Mouse (Mus musculus): Measurements from ENCODE around the gene Cfap97. TPM values are rescaled to one million over a fixed set of nuclear protein-coding genes. Genes with fewer than 3 reads are reported as not detected.
A peak's percentile ranks its signal among the peaks of the same experiment; 100 is the strongest.

Cfap97 gene
- polyA plus RNA-seq, 1 experiment from 2014 or later = 29.6 TPM

- Histone ChIP-seq H3K9me3 (no peaks in the 10 kb centered on the region), H3K4me1 (replicated peaks) (peaks cover 27% of the 10 kb centered on the region), H3K27me3 (no peaks in the 10 kb centered on the region), H3K4me3 (replicated peaks) (no peak overlapping the region), H3K27ac (no peak overlapping the region), H3K36me3 (peaks cover 82% of the 10 kb centered on the region), H3K9ac (replicated peaks) (no peak overlapping the region), H3K4me2 (no peak overlapping the region)
- WGBS = 90% methylated on average over 6 of the region's 6 CpGs
- no peak for ATAC-seq (ENCODE audit: insufficient number of reproducible peaks, insufficient read depth, low FRiP score, low TSS enrichment, low read depth)
Observed at GRCm38 (mm10) chr8:46206107-46206506, 54.5 kb downstream of the Cfap97 start.

DNA sequence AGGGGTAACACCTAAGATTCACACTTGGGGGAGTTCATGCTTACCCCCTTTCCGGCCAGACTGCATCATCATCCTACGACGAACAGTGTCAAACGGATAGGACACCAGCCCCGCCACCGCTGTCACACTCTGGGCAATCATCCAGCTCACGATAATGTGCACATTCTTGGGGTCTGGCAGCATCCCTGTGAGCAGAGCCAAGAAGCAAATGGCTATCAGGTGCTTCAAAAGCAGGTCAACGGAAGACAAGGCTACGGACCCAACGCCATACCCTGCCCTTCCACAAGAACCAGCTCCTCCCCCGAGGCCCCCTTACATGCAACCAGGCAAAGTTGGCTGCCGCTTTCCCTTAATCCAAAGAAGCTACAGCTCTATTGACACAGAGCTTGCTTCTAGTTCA is 56.8 kb downstream of the Cfap97 start:
- Histone ChIP-seq H3K27me3 (no peaks in the 10 kb centered on the region), H3K4me2 (peak overlapping the region; percentile 82), H3K9ac (replicated peaks) (no peak overlapping the region), H3K27ac (no peak overlapping the region), H3K36me3 (peaks cover 61% of the 10 kb centered on the region), H3K4me3 (replicated peaks) (peak overlapping the region; percentile 84; the same call in 1 of the 2 replicates), H3K9me3 (no peaks in the 10 kb centered on the region), H3K4me1 (replicated peaks) (peaks cover 38% of the 10 kb centered on the region)
- no peak for ATAC-seq (ENCODE audit: insufficient number of reproducible peaks, insufficient read depth, low FRiP score, low TSS enrichment, low read depth)
- 93% methylated on average over 12 of the region's 12 CpGs for WGBS

- Histone ChIP-seq H3K4me1 (replicated peaks) (peaks cover 38% of the 10 kb centered on the region), H3K27ac (no peak overlapping the region), H3K36me3 (peaks cover 55% of the 10 kb centered on the region), H3K4me3 (replicated peaks) (peak overlapping the region; percentile 84), H3K4me2 (peak overlapping the region; percentile 82), H3K27me3 (no peaks in the 10 kb centered on the region), H3K9ac (replicated peaks) (peak overlapping the region; percentile 28; the same call in 1 of the 2 replicates), H3K9me3 (no peaks in the 10 kb centered on the region)
- WGBS = 85% methylated on average over 15 of the region's 15 CpGs
- ATAC-seq (ENCODE audit: insufficient number of reproducible peaks, insufficient read depth, low FRiP score, low TSS enrichment, low read depth) = no peak
Observed at GRCm38 (mm10) chr8:46209057-46209456, 57.5 kb downstream of the Cfap97 start.

GRCm38 (mm10) chr8:46210404-46211315 is 59.1 kb downstream of the Cfap97 start, which contains the start of gene Slc25a4:
Slc25a4 (minus strand) TSS chr8:46211284.
- Histone ChIP-seq H3K4me3 (replicated peaks) (peak within 1 kb of the TSS; percentile 84), H3K9me3 (no peaks in the 10 kb centered on the region), H3K27ac (peak within 1 kb of the TSS; percentile 97), H3K4me1 (replicated peaks) (peaks cover 38% of the 10 kb centered on the region), H3K4me2 (peak within 1 kb of the TSS; percentile 82), H3K9ac (replicated peaks) (peak within 1 kb of the TSS; percentile 91), H3K27me3 (no peaks in the 10 kb centered on the region), H3K36me3 (peaks cover 39% of the 10 kb centered on the region)
- ATAC-seq (ENCODE audit: insufficient number of reproducible peaks, insufficient read depth, low FRiP score, low TSS enrichment, low read depth) = peak; percentile 97
- under 1% methylated on average over 83 of the region's 84 CpGs for WGBS

DNA sequence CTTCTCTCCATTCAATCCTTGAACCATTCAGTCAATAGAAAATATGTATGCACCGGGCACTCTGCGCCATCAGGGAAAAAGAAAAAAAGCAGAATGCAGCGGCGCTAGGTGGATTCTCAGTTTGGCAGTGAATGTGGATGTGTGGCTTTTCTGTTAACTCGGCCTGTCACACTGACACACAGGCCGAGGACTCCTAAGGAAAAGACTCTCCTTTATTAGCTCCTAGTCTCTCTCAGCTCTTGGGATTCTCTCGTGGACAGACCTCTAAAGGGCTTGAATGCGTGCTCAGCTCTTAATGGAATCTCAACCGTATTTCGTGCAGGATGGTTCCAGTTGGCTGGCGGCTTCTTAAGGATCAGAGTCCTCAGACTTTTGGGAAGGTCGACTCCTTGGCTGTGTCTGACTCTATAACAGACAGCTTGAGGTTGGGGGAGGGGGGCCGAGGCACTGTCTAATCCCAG is 60.1 kb downstream of the Cfap97 start:
- H3K4me1 ChIP-seq (replicated peaks) = peaks cover 33% of the 10 kb centered on the region
- H3K4me3 ChIP-seq (replicated peaks) = peak overlapping the region; percentile 84
- peak overlapping the region; percentile 97 for H3K27ac ChIP-seq
- peaks cover 29% of the 10 kb centered on the region for H3K36me3 ChIP-seq
- no peak; the same call in 1 of the 2 replicates for ATAC-seq (ENCODE audit: insufficient number of reproducible peaks, insufficient read depth, low FRiP score, low TSS enrichment, low read depth)
- H3K4me2 ChIP-seq = peak overlapping the region; percentile 82
- no peaks in the 10 kb centered on the region for H3K9me3 ChIP-seq
- WGBS = 10% methylated on average over 13 of the region's 13 CpGs
- peak overlapping the region; percentile 91 for H3K9ac ChIP-seq (replicated peaks)
- no peaks in the 10 kb centered on the region for H3K27me3 ChIP-seq

DNA sequence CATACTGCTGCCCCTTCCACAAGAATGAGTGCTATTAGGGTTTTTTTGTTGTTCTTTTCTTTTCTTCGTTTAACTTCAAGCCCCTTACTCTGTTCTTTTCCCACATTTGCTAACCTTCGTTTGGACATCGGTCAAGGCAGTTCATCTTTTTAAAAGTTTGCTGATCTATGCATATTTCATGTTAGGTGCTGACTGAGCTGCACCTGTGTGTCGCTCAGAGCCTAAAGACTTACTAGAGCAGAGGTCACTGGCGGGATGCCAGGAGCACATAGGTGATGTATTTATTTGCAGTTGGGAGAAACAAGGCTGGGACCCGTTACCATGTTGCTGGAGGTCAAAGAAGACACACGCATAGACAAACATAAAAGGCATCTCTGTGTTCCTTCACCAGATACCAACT is 60.6 kb downstream of the Cfap97 start:
- no peak for ATAC-seq (ENCODE audit: insufficient number of reproducible peaks, insufficient read depth, low FRiP score, low TSS enrichment, low read depth)
- no peak overlapping the region for H3K4me2 ChIP-seq
- H3K36me3 ChIP-seq = peaks cover 24% of the 10 kb centered on the region
- no peak overlapping the region for H3K4me3 ChIP-seq (replicated peaks)
- no peaks in the 10 kb centered on the region for H3K27me3 ChIP-seq
- WGBS = 47% methylated on average over 7 of the region's 7 CpGs
- H3K4me1 ChIP-seq (replicated peaks) = peaks cover 31% of the 10 kb centered on the region
- H3K9ac ChIP-seq (replicated peaks) = no peak overlapping the region
- no peaks in the 10 kb centered on the region for H3K9me3 ChIP-seq
- H3K27ac ChIP-seq = no peak overlapping the region

GRCm38 (mm10) chr8:46213971-46214480 is 62.5 kb downstream of the Cfap97 start:
- Histone ChIP-seq H3K9ac (replicated peaks) (no peak overlapping the region), H3K4me2 (no peak overlapping the region), H3K4me1 (replicated peaks) (peaks cover 22% of the 10 kb centered on the region), H3K36me3 (peaks cover 6% of the 10 kb centered on the region), H3K4me3 (replicated peaks) (no peak overlapping the region), H3K27me3 (no peaks in the 10 kb centered on the region), H3K27ac (no peak overlapping the region), H3K9me3 (no peaks in the 10 kb centered on the region)
- no peak for ATAC-seq (ENCODE audit: insufficient number of reproducible peaks, insufficient read depth, low FRiP score, low TSS enrichment, low read depth)
- 30% methylated on average over 2 of the region's 2 CpGs for WGBS

GRCm38 (mm10) chr8:46216838-46217237 is 65.3 kb downstream of the Cfap97 start:
- H3K9me3 ChIP-seq = no peaks in the 10 kb centered on the region
- no peaks in the 10 kb centered on the region for H3K27me3 ChIP-seq
- H3K4me1 ChIP-seq (replicated peaks) = peaks cover 5% of the 10 kb centered on the region
- peak overlapping the region; percentile 20; the same call in 1 of the 2 replicates for H3K27ac ChIP-seq
- H3K4me2 ChIP-seq = peak overlapping the region; percentile 57
- peak; percentile 76 for ATAC-seq (ENCODE audit: insufficient number of reproducible peaks, insufficient read depth, low FRiP score, low TSS enrichment, low read depth)
- 7% methylated on average over 14 of the region's 14 CpGs for WGBS
- no peaks in the 10 kb centered on the region for H3K36me3 ChIP-seq
- H3K9ac ChIP-seq (replicated peaks) = peak overlapping the region; percentile 47
- peak overlapping the region; percentile 34 for H3K4me3 ChIP-seq (replicated peaks)

GRCm38 (mm10) chr8:46220566-46220965 is 69.0 kb downstream of the Cfap97 start:
- Histone ChIP-seq H3K4me2 (no peak overlapping the region), H3K27me3 (no peaks in the 10 kb centered on the region), H3K9me3 (no peaks in the 10 kb centered on the region), H3K4me3 (replicated peaks) (no peak overlapping the region), H3K36me3 (no peaks in the 10 kb centered on the region), H3K9ac (replicated peaks) (no peak overlapping the region), H3K27ac (no peak overlapping the region), H3K4me1 (replicated peaks) (no peaks in the 10 kb centered on the region; the same call in 1 of the 2 replicates)
- ATAC-seq (ENCODE audit: insufficient number of reproducible peaks, insufficient read depth, low FRiP score, low TSS enrichment, low read depth) = no peak
- WGBS = 64% methylated on average over 3 of the region's 3 CpGs

DNA sequence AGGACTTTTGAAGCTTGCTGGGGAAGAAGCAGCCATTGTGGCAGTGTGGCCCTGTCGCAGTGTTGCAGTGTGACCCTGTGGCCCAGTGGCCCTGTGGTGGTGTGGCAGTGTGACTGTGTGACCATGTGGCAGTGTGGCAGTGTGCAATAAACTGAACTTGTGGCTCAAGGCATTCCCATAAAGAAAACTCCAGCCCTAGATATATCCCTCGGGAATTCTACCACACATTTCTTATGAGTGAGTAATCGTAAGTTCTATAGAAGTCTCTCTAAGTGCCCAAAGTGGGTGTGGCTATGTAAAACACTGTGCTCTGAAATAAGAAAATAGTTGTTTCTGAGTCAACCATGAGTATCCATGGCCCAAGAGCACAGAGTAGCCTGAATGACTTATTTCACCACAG is 73.9 kb downstream of the Cfap97 start:
- no peak overlapping the region for H3K4me3 ChIP-seq (replicated peaks)
- H3K36me3 ChIP-seq = no peaks in the 10 kb centered on the region
- no peak overlapping the region for H3K9ac ChIP-seq (replicated peaks)
- H3K27ac ChIP-seq = no peak overlapping the region
- H3K9me3 ChIP-seq = no peaks in the 10 kb centered on the region
- H3K4me1 ChIP-seq (replicated peaks) = no peaks in the 10 kb centered on the region
- no peak; the same call in 1 of the 2 replicates for ATAC-seq (ENCODE audit: insufficient number of reproducible peaks, insufficient read depth, low FRiP score, low TSS enrichment, low read depth)
- 62% methylated on average over 3 of the region's 3 CpGs for WGBS
- H3K4me2 ChIP-seq = no peak overlapping the region
- H3K27me3 ChIP-seq = no peaks in the 10 kb centered on the region

GRCm38 (mm10) chr8:46226622-46227021 is 75.1 kb downstream of the Cfap97 start:
- no peaks in the 10 kb centered on the region for H3K4me1 ChIP-seq (replicated peaks)
- H3K36me3 ChIP-seq = no peaks in the 10 kb centered on the region
- H3K27ac ChIP-seq = no peak overlapping the region
- H3K27me3 ChIP-seq = no peaks in the 10 kb centered on the region
- no peak overlapping the region for H3K4me2 ChIP-seq
- 75% methylated on average over 5 of the region's 5 CpGs for WGBS
- no peak overlapping the region for H3K4me3 ChIP-seq (replicated peaks)
- no peak overlapping the region for H3K9ac ChIP-seq (replicated peaks)
- H3K9me3 ChIP-seq = no peaks in the 10 kb centered on the region
- ATAC-seq (ENCODE audit: insufficient number of reproducible peaks, insufficient read depth, low FRiP score, low TSS enrichment, low read depth) = no peak

Data from limb, embryonic 12.5 days (tissue).